Mouse (Mus musculus) cortical plate, adult 2 months (tissue): ENCODE results near the gene Prdm2.

Experiments used
- CTCF ChIP-seq: fragments of 200-500 bp; IDR thresholded peaks from 2 replicates; pipeline ENCODE4 v1.5.1; 2011; ENCODE audit warnings: mild to moderate bottlenecking, control low read depth, low read length; ENCODE audit not compliant: insufficient read depth; ENCODE audit errors: extremely low read depth
- POLR2A ChIP-seq: fragments of 200-500 bp; IDR thresholded peaks from 2 replicates; pipeline ENCODE4 v1.6.1; 2011; ENCODE audit warnings: mild to moderate bottlenecking, low read length, control low read depth; ENCODE audit not compliant: insufficient read depth; ENCODE audit errors: extremely low read depth

GRCm38 (mm10) chr4:143194328-143194727 lies 18.5 kb downstream of the Prdm2 start:
- TF ChIP-seq CTCF (no peak), POLR2A (no peak)
